Mouse (Mus musculus) natural killer cell, adult 2 months (primary cell): ENCODE data around the gene Brap.
"Not testable (repeated sequence)": the region's sequence is repeated elsewhere in the genome, so short reads cannot be mapped to it uniquely, and the experiment has no call there.

Experiments used
- DNase-seq, 2 experiments: peaks; one replicate each; pipeline ENCODE4 v3.0.0; 2022; ENCODE audit warnings: low spot score in 2 of 2

Brap gene

DNA sequence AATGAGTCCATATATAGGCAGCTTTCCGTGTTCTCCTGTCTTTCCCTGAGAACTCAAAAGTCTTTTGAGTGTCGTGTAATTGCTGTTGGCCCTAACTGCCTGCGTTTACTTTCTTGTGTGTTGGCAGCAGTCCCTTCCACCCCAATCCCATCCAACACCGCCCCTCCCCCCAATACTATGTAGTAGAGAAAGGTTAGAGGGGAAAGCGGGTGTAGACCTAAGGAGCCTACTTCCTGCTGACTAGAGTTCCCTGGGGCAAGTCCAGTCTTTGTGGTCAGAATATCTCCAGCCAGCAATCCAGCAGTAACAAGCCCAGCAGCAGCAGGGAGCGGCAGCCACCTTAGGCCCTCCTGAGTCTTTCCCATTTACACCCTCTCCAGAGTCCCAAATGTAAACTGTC lies 8.0 kb downstream of the Brap start:
- DNase-seq, result no peak

DNA sequence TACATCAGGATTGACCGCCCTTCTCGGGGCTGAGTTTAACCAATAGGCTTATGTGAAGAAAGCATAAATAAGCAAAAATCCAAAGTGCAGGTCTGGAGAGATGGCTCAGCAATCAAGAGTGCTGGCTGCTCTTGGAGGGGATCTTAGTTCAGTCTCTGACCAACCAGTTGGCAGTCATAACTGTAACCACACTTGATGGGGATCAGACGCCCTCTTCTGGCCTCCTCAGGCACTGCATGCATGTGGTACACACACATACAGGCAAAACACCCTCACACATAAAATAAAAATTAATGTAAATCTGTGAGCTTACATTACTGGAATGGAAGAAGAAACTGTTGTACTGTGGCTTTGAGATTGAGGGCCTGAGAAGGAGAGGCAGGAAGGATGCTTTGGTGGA lies 10.0 kb downstream of the Brap start:
- peak; percentile 37 to 46 for DNase-seq

DNA sequence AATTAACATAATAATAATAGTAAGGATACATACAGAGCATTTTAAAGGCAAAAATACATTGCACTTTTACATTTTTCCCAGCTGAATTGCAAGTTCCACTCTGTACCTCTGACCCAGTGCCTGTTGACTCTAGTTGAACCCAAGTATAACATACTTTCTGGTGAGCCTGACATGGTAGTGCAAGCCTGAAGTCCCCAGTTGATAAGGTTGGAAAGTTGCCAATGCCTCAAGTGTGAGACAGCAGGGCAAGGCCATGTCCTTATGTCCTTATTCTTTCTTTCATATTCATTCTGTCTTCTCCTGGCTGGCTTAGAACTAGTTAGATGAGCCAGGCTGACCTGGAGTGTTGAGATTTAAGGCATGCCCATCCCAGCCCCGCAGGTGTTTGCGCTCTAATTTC lies 21.9 kb downstream of the Brap start:
- DNase-seq, result no peak

- no peak for DNase-seq
Measured at GRCm38 (mm10) chr5:121685495-121685894, 25.1 kb downstream of the Brap start.

DNA sequence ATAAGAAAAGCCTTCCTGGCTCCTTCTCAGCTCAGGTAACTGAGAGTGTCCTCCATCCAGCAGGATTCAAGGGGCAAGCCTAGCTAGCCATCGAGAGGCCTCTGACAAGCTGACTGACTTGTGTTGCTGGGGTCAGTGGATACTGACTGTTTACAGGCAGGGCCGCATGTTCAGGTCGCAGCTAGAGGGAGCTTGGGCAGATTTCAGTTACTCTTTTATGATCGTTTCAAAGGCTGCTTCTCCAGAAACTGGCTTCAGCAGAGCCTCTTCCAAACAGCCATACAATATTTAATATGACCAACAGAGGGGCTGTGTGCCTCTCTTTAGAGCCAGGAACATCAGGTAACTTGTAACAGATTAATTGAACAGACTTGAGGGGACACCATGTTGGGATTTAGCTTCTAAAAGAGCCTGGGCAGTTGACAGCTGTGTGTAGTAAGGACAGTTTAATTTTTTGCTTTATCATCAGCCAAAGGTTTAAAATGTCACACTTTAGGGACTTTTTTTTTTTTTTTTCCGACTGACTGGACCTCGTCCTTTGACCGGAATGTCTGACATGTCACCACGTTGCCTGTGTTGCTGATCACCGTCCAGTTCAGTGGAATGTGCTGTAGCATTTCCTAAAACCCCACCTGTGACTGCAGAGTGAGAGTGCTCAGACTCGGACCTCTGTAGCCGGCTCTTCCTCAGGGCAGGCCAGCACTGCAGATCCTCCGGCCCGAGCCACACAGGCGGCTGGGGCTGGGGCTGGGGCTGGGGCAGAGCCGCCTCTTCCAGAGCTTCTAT lies 25.9 kb downstream of the Brap start:
- no peak for DNase-seq

DNA sequence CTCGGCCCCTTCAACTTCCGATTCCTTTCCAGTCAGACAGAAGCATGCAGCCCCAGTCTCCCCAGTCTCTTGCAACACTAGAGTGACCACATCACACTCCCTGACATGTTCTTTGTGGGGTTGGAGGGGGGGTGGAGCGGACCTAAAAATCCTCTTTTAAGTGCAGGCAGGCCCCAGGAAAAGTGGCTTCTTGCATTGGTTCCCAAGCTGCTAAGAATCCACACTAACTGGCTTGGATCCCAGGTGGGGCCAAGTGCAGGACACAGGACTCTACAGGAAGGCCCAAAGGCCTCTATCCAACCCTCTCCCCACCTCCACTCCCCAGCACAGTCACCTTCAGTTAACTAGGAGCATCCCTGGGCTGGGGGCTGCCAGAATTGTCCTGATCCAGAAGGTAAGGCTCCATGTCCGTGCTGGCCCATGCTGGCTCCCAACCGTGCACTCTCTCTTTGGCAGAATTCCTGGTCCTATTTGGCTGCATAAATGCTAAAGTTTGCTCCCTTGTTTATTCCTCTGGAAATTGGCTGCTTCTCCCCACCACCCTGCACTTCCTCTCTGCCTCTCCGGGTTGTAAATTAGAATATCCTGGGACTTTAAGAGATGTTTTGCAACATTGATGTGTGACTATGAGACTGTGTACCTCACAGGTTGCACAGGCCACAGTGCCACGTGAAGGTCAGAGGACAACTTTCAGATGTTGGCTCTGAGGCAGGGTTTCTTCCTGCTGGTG lies 30.3 kb downstream of the Brap start:
- DNase-seq, result no peak

- not testable (repeated sequence) for DNase-seq
Measured at GRCm38 (mm10) chr5:121691436-121691835, 31.1 kb downstream of the Brap start.

- DNase-seq, result no peak
Measured at GRCm38 (mm10) chr5:121692897-121693296, 32.5 kb downstream of the Brap start.

DNA sequence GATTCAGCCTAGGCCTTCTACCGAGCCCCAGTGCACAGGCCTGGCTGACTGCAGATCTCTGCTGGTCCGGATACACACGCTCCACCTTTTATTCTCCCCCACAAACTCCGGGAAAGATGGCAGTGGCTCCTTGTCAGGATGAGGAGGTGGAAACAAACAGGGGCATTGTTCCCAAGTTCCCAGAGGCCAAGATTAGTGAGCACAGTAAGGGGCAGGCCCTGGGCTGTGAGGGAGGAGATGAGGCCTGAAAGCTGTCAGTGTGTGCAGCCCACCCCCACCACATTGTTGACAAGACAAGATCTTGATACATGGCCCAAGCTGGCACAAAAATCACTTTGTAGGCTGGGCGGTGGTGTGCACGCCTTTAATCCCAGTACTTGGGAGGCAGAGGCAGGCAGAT lies 36.4 kb downstream of the Brap start:
- no peak for DNase-seq

DNA sequence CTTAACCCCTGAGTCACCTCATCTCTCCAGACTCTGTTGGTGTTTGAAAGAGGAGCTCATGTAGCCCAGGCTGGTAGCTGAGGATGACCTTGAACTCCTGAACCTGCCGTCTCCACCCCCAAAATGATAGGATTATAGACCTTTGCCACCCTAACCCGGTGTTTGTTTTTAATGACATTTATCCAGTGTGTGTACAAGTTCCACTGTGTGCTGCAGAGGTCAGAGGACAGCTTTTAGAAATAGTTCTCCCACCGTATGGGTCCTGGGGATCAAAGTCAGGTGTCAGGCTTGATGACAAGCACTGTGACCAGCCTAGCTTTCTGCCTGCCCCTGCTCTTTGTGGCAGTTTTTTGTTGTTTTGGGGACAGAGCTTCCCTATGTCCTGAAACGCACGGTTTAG lies 39.5 kb downstream of the Brap start:
- no peak for DNase-seq

DNA sequence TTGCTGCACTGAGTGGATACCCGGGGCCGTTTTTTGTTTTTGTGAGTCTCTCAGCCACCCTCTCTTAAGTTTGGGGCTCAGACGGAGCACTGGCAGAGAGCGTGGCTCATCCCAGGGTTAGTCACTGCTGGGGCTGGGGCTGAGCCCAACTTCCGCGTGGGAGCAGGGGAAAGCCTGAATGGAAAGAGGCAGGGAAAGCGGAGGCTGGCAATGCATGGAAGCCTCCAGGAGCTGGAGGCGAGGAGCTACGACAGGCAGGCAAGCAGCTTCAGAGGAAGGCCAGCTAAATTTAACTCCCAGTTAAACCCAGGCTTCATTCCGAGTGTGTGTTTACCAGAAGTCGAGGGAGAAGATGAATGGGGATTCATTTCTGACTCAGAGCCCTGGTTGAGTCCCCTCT lies 40.1 kb downstream of the Brap start:
- no peak for DNase-seq

- DNase-seq, result no peak
Measured at GRCm38 (mm10) chr5:121701111-121701769, 40.9 kb downstream of the Brap start.

GRCm38 (mm10) chr5:121703341-121703740 lies 43.0 kb downstream of the Brap start:
- no peak for DNase-seq

DNA sequence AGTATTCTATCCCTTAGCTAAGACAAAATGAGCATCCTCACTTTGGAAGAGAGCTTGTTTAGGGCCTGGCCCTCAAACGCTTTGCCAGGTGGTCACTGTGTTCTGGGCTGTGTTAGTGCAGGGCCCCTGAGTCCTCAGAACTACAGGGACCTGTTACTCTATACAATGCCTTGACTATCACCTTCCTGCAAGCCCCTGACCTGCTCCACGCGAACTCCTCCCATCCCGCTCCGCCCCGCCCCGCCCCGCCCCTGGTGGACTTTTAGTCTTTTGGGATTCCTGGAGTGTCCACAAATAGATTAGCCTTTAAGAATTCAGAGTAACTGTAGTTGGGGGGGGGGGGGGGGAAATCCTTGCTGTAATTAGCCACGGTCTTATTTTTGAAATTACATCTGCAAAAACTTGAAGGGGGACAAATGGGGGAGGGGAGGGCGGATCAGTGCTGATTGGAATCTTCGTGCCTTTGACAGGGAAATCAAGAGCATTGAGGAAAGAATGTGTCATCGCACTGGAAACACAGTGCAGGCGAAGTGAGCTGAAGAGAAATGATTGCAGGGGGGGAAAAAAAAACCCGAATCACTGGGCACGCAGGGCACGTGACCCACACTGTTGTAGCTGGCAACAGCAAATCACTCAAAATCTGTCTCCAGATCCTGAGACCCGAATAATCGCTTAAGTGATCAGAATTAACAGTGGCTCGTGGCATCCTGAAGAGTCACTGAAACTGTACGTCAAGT lies 44.3 kb downstream of the Brap start:
- DNase-seq, result no peak

DNA sequence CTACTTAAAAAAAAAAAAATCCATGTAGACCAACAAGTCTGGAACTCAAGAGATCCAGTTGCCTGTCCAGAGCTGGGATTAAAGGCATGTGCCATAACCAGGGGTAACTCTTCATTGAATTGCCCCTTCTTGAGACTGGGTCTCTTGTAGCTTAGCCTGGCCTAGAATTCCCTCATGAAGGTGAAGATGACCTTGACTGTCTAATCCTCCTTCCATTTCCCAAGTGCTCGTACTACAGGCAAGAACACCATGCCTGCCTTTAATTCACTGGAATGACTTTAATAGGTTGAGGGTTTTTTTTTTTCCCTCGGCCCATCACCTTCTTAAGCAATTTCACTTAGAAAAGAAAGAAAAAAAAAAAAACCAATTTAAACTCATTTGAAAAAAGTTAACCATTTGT lies 50.0 kb downstream of the Brap start:
- no peak for DNase-seq

DNA sequence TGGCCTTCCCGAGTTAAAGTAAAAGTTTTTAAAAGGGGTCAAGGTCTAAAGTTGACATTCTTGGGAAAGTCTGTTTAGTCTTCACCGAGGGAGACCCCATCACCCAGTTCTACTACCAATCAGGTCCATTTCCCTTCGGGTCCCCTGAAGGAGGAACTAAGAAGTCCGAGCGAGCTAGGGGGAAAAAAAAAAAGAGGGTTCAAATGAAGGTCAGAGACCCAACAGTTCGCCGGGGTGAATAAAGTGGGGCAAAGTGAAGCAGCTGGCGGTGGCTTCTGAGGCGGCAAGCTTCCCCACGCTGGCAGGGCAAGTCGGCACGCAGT lies 50.4 kb downstream of the Brap start:
- DNase-seq, result no peak

DNA sequence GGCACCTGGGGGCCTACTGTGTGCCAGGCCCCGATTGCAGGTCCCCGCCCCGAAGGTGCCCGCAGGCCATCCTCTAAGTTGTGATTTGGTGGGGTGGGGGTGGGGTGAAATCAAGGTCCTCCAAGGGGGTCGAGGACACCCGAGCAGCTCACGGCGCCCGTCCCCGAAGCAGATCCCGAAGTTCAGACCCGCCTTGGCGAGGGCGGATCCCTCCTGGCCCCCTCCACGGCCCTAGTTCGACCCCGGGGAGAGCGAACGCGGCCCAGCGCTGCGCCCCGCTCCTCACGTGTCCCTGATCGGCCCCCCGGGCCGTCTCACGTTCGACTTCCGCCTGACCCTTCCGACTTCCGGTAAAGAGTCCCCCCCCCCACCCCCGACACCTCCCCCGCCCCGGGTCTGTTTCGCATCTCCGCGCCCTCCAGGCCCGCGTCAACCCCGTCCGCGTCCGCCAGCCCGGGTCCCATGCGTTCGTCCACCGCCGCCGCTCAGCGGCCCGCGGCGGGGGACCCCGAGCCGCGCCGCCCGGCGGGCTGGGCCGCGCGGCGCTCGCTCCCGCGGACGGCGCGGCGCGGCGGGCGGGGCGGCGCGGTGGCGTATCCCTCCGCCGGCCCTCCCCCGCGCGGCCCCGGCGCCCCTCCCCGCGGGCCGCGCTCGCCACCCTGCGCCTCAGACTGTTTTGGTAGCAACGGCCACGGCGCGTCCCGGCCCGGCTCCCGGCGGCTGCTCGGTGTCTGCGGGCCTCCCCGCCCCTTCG lies 51.0 kb downstream of the Brap start, which contains the start of gene Atxn2:
Atxn2 (plus strand) TSS at position 164 of the 754 bp plus-strand sequence.
- DNase-seq, result peak; percentile 81 to 85

DNA sequence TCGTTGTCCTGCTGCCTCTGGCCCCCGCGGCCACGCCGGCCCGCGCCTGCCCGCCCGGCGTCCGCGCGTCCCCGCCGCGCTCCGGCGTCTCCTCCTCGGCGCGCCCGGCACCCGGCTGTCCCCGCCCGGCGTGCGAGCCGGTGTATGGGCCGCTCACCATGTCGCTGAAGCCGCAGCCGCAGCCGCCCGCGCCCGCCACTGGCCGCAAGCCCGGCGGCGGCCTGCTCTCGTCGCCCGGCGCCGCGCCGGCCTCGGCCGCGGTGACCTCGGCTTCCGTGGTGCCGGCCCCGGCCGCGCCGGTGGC lies 51.5 kb downstream of the Brap start:
- DNase-seq, result no peak

GRCm38 (mm10) chr5:121712232-121712933 lies 52.0 kb downstream of the Brap start:
- DNase-seq, result no peak

DNA sequence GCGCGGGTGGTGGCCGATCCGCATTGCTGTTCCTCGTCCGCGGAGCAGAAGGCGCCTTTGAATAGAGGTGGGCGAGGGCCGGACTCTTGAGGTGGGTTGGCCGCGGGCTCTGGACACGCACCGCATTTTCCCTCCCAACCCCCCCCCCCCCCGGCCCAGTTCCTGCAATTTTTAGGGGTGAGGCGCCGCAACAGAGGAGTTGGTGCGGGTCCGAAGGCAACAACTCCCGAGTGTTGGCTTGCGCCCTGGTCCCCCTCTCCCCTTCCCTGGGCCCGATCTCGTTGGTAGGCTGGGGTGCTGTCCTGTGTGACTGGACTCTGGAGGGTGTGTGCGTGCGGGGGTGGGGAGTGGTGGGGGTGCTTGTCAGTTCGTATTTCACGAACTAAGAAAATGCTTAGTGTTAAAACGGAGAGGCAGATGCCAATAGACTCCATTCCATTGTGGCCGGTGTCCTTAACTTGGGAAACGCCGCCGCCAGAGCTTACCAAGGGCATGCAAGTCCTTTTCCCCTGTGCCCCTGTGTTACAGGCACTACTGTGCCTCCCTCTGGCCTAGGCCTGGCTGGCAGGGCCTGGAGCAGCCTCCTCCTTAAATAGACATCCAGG lies 52.7 kb downstream of the Brap start:
- DNase-seq, result peak in 1 of 2 experiments; percentile 1

DNA sequence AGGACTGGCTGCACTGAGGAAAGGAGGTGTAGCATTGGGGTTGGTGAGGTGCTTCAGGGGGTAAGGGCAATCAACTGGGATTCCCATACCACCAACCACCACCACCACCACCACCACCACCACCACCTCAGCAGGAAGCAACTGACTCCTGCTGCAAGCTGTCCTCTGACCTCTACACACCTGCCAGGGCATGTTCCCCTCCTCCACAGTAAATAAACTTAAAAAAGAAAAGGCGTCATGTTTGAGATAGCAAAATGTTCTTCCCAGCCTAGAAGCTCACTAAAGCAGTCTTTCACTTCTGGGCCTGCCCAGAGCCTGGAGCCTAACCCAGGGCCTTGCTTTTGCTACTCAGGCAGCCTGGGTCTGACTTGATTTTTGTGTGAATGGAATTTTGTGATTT lies 54.0 kb downstream of the Brap start:
- DNase-seq, result no peak
